Mouse (Mus musculus) CD4-positive helper T cell, adult 2 months (primary cell): Measurements from ENCODE around the gene Rgl1.

ENCODE experiments used
- DNase-seq: peaks from one replicate; pipeline ENCODE4 v3.0.0-alpha.2; 2012; ENCODE audit warnings: low read depth, missing footprints, low spot score

The Rgl1 gene

DNA sequence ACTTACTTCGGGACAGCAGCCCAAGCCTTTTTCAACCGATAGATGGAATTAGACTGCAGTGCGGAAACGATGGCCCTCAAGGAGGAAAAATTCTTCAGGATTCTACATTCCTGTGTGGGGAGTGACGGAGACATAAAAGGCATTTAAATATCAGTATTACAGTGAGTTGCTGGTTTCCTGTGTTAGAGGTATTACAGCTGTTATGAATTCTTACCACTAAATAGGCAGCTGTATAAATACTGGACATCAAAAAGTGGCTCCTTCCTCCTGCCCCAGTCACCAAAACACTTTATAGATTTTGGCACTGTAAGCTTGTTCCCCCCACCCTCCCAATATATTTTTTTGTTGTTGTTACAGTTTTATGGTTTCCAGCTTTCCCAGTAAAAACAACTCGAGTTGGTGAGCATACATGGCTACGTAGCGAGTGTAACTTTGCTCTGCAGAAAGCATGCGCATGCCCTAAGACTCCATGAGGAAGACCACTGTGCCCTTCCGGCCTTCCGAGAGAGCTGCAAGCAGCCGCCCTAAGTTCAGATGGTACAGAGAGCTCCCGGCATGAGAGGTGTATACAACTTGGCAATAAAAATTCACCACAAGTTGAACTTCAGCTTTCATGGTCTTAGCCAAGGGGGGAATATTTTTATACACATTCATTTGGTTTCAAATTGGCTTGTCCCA lies 217.0 kb downstream of the Rgl1 start:
- no peak for DNase-seq

DNA sequence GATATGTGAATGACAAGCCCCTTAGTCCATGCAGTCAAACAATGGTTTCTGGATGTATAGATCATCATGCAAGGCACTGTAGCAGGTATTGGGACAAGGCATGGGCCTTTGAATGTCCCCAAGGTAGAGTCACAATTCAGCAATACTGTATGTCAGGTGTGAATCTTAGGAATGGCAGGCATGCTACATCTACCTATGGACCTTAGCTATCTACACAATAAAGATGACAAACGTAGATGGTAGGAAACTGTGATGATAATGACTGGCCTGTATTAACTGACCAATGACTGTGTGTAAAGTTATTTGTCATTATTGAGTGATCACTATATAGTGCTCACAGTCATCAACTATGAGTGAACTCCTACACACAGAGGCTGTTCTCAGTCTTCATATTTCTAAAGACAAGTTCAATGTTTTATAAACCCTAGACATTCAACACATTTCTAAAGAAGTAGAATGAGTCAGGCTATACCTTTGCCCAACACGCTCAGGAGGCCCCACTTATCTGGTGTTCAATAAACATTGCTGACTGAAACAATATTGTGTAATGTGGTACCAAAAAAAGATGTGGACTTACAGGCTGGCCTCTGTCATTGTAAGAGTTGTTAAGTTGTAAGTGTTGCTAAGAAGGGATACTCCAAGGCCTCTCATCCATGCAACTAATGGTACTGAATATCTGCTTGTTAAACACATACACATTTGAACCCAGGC lies 222.5 kb downstream of the Rgl1 start:
- DNase-seq, result no peak

DNA sequence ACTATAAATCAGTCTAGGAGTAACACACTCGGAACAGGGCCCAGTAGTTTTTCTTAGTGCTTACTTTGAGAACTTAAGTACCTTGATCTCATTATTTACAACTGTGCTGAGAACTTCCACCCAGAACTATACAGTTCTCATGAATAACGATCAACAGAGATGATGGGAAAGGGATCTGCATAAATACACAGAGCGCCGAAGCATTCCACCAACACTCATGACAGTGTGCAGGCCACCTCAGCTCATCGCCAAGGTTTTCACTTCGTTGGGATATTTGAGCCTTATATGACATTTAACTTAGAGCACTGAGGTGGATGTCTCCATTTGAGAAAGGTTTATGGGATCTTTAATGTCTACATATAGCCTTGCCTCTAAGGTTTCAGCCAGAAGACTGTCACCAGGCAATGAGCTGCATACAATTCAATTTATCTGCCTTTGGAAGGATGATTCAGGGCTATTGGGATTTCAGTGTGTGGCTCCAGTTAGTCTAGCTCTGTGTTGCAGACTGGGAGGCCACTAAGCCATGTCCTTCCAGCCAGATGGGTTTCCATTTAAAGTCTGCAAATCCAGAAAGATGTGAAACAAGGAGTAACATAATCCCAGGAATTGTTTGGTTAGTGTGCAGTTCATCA lies 223.3 kb downstream of the Rgl1 start:
- DNase-seq, result no peak

DNA sequence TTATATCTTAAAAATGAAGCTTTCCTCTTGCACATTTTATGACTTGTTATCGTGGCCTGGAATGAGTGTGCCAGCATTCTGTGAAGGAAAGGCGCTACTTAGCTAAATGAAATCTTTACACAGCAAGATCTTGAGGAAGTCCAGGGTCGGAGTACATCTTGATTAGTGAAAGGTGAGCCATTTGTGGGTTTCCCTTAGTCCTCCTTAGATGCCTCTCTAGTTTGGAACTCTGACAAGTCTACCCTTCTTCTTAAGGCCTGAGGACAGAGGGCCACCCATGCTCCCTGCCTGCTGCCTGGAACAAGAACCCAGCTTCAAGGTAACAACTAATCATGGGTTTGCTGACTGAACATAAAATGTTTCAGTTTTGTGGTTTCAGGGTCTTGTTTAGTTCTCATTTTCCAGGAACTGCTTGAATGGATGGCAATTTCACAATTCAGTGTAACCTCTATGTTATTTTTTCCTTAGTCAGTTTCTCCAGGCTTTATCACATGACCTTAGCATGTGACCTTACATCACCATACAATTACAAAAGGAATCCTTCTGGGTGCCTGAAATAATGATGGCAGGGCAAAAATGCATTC lies 225.8 kb downstream of the Rgl1 start:
- no peak for DNase-seq

DNA sequence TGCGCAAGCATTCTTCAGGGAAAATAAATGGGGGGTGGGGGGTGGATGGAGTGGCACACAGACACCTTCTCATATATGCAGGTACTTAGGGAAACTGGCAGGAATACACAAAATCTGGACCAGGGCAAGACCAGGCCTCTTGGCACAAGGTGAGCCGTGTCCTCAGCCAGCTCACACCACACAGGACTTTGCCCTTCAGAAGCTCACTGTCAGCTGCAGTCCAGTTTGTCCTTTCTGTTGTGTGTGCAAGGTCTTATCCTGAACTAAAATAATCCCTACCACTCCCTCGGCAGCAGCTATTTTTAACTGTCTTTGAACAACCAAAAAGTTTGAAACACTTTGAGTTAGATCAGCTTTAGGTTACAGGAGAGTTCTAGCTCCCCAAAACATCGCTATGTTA lies 227.3 kb downstream of the Rgl1 start:
- no peak for DNase-seq

DNA sequence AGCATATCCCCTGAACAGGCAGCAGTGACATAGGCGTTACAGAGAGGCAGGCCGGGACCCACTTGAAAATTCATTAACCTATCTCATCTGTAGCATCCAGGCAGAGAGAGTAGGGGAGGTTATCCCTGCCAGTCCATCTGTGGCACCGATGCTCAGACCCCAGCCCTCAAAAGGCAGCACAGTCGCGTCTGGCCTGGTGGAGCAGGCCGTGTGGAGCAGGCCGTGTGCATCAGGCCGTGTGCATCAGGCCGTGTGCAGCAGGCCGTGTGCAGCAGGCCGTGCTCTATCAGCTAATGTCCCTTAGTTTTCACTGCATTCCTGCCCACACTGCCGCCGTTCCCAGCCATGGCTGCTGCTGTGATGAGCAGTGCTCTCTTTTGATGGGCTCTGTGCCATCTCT lies 229.0 kb downstream of the Rgl1 start:
- DNase-seq, result no peak

DNA sequence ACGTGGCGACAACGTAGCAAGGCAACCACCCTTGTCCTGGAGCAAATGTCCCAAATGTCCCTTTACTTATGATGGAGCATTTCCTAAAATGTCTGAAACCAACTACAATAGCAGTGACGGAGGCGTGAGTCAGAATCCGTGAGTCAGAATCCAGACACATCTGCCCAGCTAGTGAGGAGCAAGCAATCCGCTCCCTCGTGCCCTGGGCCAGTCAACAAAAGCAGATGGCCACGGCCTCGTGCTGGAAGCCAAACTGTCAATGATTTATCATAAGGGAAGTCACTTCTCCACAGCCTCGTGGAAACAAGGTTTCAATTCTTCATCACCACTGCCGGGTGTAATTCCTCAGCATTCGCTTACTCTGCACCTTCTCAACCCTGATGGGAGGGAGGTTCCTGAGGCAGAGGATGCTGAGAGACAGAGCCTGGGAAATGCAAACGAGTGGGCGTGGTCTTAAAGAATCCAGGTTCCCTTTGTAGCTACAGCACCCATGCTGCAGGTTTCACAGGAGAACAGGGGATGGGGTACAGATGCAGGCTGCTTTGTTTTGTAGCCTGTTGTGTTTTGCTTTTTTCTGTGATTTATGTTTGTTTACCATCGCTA lies 229.6 kb downstream of the Rgl1 start:
- no peak for DNase-seq

DNA sequence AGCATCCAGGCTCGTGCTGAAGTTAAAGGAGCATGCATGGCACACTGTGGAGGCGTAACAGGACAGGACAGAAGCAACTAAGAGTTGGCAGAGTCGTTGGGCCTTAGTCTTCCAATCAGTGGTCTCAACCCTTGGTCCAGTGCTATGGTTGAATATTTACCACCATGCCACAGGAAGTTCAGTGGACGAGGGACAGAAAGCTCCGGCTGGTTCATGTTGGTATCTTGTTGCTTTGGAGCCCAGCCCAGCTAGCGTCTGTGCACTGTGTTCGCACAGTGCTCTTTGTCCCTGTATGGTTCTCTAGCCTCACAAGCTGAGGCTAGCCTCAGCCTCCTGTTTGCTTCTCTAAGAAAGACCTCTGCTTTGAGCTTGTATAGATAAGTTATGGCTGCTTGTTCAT lies 231.6 kb downstream of the Rgl1 start:
- DNase-seq, result no peak

DNA sequence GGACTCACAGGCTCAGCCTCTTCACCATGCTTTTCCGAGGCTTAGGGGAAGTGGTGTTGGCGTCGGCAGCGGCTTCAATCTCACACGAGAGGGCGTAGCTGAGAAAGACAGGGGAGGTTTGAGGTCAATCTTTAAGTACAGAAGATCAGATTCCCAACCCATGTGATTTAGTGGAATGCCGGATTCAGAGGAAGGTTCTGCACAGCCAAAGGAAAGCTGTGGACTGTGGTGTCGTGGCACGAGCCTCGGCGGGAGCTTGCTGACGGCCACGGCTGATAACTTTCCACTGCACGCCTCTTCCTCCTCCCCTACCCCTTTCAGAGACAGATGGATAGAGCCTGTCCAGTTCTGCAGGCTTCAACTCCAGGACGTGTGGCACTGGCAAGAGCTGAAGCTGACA lies 234.7 kb downstream of the Rgl1 start:
- no peak for DNase-seq

DNA sequence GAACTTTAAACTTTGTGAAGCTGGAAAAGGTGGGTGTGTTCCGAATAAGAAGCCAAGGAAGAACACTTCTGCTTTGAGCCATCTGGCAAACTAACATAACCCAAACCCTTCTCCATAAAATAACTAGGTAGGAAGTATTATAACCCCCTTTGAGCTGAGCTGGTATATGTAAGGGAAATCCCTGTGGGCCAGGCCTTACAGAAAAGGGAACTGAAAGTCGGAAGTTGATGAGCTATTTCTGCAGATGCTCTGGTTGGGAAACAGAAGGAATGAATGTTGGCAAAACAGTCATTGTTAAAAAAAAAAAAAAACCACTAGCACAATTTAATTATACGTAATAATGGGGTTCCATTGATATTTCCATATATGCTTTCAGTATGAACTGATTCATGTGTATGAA lies 237.4 kb downstream of the Rgl1 start:
- no peak for DNase-seq

DNA sequence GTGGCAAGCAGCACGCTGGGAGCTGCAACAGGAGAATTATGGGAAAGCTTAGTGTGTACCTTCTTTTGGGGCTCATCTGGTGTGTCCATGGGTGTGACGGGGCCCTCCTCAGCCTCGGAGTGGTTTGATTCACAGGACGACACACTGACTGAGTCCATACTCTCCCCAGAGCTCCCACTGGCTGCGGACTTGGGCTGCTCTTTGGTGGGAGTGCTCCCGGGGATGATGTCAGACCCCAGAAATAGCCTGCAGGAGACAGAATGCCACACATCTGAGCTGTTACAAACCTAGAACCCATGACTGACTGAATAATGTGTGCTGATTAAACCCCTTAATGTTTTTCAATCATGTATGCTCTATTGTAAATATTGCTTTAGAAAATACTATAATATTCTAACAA lies 237.9 kb downstream of the Rgl1 start:
- no peak for DNase-seq

DNA sequence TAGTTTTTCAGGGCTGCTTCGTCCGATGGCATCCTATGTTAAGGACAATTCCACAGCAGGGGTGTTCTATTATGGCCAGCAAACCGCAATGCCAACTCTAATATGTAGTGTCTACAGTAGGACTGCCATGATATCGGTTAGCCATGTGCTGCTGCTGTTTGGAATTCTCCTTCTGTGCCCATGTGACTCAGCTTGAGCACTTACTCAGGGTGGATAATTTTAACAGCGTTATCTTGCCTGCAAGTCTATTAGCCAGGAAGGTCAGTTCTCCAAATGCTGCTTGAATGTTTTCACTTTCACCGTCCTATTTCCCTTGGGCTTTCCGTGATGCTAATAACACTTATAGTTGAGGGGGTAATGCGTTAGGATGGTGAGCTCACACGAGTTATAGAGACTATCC lies 240.0 kb downstream of the Rgl1 start:
- DNase-seq, result no peak

DNA sequence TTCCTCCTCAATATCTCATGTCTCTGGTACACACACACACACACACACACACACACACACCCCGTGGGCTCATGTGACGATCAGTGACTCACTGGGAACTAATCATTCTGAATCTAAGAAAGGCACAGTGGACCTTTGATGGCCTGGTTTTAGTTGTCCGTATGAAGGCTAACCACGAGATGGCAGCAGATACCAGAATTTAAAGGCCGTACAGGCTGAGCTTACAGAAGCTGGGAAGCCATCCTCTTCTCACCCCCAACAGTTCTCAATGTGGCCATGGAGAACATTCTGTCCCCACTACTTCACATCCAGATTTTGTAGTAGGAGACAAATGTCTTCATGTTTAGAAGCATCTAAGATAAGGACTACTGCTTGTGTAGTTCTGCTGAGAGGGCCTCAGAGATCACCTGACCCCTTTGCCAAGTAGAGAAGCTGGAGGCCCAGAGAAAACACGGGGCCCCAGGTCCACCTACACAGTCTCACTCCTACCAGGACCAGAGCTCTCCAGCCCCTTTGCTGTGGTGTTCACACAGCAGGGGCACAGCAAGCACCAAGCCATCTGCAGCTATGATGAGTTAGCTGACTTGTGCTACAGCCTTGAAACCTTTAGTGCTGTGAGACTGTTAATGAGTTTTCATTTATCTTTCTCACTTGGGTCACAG lies 241.0 kb downstream of the Rgl1 start:
- DNase-seq, result peak; percentile 62

DNA sequence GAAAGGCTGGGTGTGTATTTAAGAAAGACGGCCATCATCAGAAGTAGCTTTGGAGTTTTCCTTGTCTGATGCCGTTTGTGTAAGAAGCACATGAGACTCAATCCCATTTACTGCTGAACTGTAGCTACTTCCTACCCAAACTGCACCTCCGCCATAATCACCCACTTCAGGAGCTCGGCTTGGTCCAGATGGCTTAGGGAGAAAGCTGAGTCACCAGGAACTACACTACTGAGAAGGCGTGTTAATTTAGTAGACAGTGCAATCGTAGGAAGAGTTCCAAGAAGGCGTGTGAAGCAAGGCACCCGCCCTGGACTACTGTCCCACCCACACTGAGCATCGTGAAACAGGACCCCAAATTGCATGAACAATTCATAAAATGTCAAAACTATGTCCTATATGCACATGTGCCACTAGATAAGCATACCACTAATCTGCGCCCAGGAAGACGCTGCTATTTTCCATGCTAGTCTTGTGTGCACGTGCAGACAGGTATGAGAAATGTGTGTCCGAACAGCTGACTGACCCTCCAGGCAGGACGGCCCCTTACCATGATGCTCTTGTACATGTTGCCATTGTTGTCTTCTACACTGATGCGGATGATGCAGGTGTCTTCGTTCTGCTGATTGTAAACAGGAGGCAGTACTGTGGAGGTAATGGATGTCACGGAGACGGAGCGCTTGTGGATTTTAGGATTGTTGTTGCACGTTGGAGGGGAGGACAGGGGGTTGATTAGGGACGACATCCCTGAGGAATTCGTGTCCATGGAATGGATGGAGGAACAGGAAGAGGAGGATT lies 241.9 kb downstream of the Rgl1 start:
- no peak for DNase-seq

DNA sequence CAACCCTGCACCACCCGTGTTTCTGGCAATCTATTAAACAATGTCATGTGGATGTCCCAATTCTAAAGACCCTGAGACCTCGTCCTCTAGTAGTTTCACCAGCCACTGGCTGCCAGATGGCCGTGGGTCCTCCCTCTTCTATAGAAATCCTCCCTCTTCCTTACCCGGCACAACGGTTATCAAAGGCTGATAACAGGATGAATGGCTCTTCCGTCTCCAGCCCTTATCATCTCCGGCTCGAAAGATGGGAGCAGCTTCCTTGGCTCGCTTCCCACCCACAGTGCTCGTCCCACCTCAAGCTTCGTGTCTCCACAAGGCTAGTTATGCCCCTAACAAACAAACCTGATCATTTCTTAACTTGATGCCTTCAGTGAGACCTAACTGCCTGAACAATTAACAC lies 242.9 kb downstream of the Rgl1 start:
- DNase-seq, result no peak

DNA sequence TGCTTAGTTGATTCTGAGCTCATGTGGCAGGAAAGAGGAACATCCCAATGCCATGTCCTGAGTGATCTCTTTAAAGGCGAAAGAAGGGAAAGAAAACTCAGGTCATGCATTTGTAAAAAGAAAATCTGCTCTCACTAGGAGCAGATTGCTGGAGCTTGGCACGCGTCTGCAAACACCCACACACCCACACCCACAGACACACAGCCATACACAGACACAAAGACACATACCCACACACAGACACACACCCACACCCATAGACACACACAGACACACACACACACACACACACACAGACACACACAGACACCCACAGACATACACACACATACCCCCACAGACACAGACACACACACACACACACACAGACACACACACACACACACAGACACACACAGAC lies 243.9 kb downstream of the Rgl1 start:
- DNase-seq, result no peak

DNA sequence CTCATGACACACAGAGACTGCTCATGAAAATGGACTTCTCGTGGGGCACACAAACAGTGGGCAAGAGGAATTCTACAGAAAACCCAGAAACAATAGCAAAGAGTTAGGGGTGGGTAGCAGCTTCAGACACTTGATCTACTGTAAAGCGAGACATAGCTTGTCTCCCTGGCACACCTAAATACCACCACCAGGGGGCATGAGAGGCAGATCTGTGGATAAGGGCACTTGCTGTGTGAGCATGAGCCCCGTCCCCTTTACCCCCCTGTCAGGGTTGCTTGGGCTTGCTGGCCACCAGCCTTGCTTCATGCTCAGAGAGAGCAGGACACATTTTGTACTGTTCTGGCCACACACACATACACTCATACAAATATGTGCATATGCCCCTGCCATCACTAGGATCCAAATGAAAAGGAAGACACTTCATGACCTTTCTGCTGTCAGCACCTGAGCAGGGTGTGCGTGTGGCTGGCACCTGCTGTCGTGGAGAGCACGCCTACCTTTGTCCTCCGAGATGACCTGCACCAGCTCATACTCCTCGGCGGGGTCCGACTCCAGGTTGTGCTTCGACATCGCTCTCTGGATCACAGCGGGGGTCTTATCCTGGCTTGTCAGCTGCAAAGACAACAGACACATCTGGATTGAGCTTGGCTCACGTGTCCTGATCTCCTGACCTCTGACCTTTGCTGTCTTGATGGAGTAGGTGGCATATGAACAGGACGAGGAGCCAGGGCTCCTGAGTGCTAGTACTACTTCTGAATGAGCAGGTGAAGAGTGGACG lies 245.2 kb downstream of the Rgl1 start:
- DNase-seq, result peak; percentile 16

DNA sequence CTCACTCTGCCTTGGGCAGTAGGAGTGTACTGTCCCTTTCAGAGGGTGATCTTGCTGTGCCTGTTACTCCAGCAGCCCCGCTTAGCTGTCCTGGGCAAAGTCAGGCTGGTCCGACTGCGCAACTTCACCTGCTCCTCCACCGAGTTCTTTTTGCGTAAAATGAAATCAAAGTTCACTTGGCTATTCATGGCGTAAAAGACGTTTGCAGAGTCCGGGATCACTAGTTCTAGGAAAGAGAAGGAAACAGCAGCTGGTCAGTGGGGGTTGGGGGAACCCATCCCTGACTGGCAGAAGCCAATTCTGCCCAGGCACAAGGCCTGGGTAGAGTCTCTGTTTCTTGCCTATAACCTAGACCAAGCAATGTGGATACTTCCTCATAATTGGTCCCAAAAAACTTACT lies 247.2 kb downstream of the Rgl1 start:
- DNase-seq, result no peak

DNA sequence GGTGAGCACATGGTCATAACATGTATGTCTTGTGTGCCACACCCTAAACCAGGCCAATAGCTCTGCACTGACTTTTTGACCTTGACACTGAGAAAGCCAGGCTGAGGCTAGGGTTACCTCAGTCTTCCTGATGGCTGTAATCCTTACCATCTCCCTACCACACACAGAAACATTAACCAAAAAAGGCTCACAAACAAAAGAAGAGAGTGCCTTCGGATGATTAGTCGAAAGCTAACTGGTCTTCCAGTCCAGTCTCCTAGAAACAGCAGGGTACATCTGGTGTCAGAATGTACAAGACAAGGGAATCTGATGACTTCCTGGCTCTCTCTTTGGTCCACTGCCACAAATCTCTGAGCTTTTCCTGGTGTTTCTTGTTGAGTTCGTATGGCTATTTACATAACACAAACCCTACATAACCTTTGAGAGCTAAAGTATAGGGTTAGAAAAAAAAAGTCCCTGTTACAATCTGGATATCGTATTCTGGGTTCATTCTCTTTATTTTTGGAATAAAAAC lies 249.0 kb downstream of the Rgl1 start:
- no peak for DNase-seq

DNA sequence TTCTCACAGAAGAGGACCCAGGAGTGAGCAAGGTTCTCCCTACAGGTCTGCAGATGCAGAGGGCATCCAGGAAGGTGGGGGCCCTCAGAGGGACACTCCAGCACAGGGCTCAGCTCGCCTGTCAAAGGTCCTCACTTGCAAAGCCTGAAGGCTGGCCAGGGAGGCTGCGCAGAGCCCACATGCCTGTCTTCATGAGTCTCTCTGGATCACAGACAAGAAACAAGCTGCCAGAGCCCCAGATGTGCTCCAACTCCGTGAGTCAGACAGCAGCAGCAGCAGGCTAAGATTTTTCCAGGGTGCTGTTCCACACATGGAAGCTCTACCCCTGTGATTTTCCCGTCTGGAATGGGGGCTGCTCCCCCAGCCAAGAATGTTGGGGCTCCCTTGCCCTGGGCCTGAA lies 251.9 kb downstream of the Rgl1 start:
- no peak for DNase-seq
